ENCODE assay signal across 9 mouse cellular contexts in genomic region chr1:39702216-39703046, GRCm38 (mm10). TPM values are rescaled to one million over a fixed set of nuclear protein-coding genes. Genes with fewer than 3 reads are reported as not detected.
A peak's percentile ranks its signal among the peaks of the same experiment; 100 is the strongest.
DNase-seq lines count a peak whose midpoint lies in the region; ATAC-seq lines count a peak whose summit lies in the region.
"Had no signal": no experiment of that assay in that cellular context is flagged by ENCODE, and none has a peak within 500 bp of the region (broad histone marks: within the 10 kb centered on the region; RNA-seq: fewer than 3 reads in every experiment).

No protein-coding gene starts in this region.

- H3K9ac ChIP-seq in hindbrain, embryonic 16.5 days (ENCODE audit: low read depth, low read length): no peak overlapping the region
- no peak overlapping the region for H3K9ac ChIP-seq in embryonic facial prominence, embryonic 15.5 days
- H3K9ac ChIP-seq in midbrain, embryonic 13.5 days (replicated peaks): no peak overlapping the region

- no peaks in the 10 kb centered on the region for H3K27me3 ChIP-seq in hindbrain, embryonic 10.5 days (ENCODE audit: insufficient read depth, poor library complexity, severe bottlenecking)
- H3K27me3 ChIP-seq in hindbrain, embryonic 16.5 days (replicated peaks; ENCODE audit: control insufficient read depth, insufficient read depth, low read length): no peaks in the 10 kb centered on the region
- no peaks in the 10 kb centered on the region for H3K27me3 ChIP-seq in embryonic facial prominence, embryonic 15.5 days
- no peaks in the 10 kb centered on the region for H3K27me3 ChIP-seq in midbrain, embryonic 13.5 days

- peak overlapping the region; percentile 86 for H3K27ac ChIP-seq in hindbrain, embryonic 10.5 days
- H3K27ac ChIP-seq in hindbrain, embryonic 16.5 days (ENCODE audit: low read depth, low read length): no peak overlapping the region
- H3K27ac ChIP-seq in embryonic facial prominence, embryonic 15.5 days (replicated peaks): peak overlapping the region; percentile 85
- H3K27ac ChIP-seq in midbrain, embryonic 13.5 days: no peak overlapping the region
- H3K27ac ChIP-seq: macrophage had no signal

- ATAC-seq in hindbrain, embryonic 16.5 days: no peak
- no peak for ATAC-seq in embryonic facial prominence, embryonic 15.5 days (ENCODE audit: insufficient number of reproducible peaks, low FRiP score, low TSS enrichment, low read depth)
- peak; percentile 25; the same call in 1 of the 2 replicates for ATAC-seq in midbrain, embryonic 13.5 days

- peak; percentile 26 for DNase-seq in hindbrain, embryonic 10.5 days (ENCODE audit: low spot score)
- DNase-seq in embryo, embryonic 10.5 days (ENCODE audit: low spot score): peak; percentile 53
- no peak for DNase-seq in right cerebral cortex, postnatal 14 days
- no peak for DNase-seq in layer of hippocampus, adult 9-10 months (ENCODE audit: low spot score)
- no peak for DNase-seq in left cerebral cortex, adult 8-10 months (ENCODE audit: low spot score in 2 of 2)

- no peaks in the 10 kb centered on the region for H3K9me3 ChIP-seq in hindbrain, embryonic 10.5 days
- H3K9me3 ChIP-seq in hindbrain, embryonic 16.5 days (ENCODE audit: control insufficient read depth, low read length): no peaks in the 10 kb centered on the region
- H3K9me3 ChIP-seq in embryonic facial prominence, embryonic 15.5 days (replicated peaks): no peaks in the 10 kb centered on the region
- no peaks in the 10 kb centered on the region for H3K9me3 ChIP-seq in midbrain, embryonic 13.5 days

- no peaks in the 10 kb centered on the region for H3K36me3 ChIP-seq in hindbrain, embryonic 10.5 days
- H3K36me3 ChIP-seq in hindbrain, embryonic 16.5 days (ENCODE audit: control insufficient read depth, insufficient read depth, low read length): no peaks in the 10 kb centered on the region
- no peaks in the 10 kb centered on the region for H3K36me3 ChIP-seq in embryonic facial prominence, embryonic 15.5 days
- H3K36me3 ChIP-seq in midbrain, embryonic 13.5 days: no peaks in the 10 kb centered on the region

- no peak overlapping the region for H3K4me3 ChIP-seq in hindbrain, embryonic 10.5 days
- H3K4me3 ChIP-seq in hindbrain, embryonic 16.5 days (ENCODE audit: low read length): no peak overlapping the region
- no peak overlapping the region for H3K4me3 ChIP-seq in embryonic facial prominence, embryonic 15.5 days (replicated peaks)
- no peak overlapping the region for H3K4me3 ChIP-seq in midbrain, embryonic 13.5 days (replicated peaks)

- H3K4me1 ChIP-seq in hindbrain, embryonic 10.5 days (replicated peaks): peaks cover 51% of the 10 kb centered on the region
- peaks cover 17% of the 10 kb centered on the region for H3K4me1 ChIP-seq in hindbrain, embryonic 16.5 days (ENCODE audit: control insufficient read depth, insufficient read depth, low read depth, low read length)
- H3K4me1 ChIP-seq in embryonic facial prominence, embryonic 15.5 days: peaks cover 46% of the 10 kb centered on the region
- H3K4me1 ChIP-seq in midbrain, embryonic 13.5 days (replicated peaks): peaks cover 35% of the 10 kb centered on the region

- H3K4me2 ChIP-seq in hindbrain, embryonic 16.5 days (ENCODE audit: low read length): no peak overlapping the region
- H3K4me2 ChIP-seq in embryonic facial prominence, embryonic 15.5 days (replicated peaks): no peak overlapping the region
- H3K4me2 ChIP-seq in midbrain, embryonic 13.5 days (replicated peaks): no peak overlapping the region

- WGBS in hindbrain, embryonic 10.5 days: 26% methylated on average over 18 of the region's 18 CpGs
- WGBS in hindbrain, embryonic 16.5 days: 21% methylated on average over 18 of the region's 18 CpGs
- WGBS in embryonic facial prominence, embryonic 15.5 days: 12% methylated on average over 18 of the region's 18 CpGs
- 25% methylated on average over 18 of the region's 18 CpGs for WGBS in midbrain, embryonic 13.5 days

RNA-seq across cellular contexts. Expression of gene Rfx8, which starts 18.4 kb away (rescaled TPM):
- polyA plus RNA-seq in hindbrain, embryonic 10.5 days (2016; fragmentation: Nextera tagmentation; extraction: Ambion mirVana): 0.12 and 0.22 TPM in 2 replicates
- polyA plus RNA-seq in hindbrain, embryonic 16.5 days (2015; fragmentation: Nextera tagmentation; extraction: Ambion mirVana): 0.23 and 0.30 TPM in 2 replicates
- polyA plus RNA-seq in embryonic facial prominence, embryonic 15.5 days (2015; fragmentation: Nextera tagmentation; extraction: Ambion mirVana): 3.2 and 3.7 TPM in 2 replicates
- polyA plus RNA-seq in midbrain, embryonic 13.5 days (2015; fragmentation: Nextera tagmentation; extraction: Ambion mirVana): 0.13 and 0.28 TPM in 2 replicates
- total RNA-seq in left cerebral cortex, adult 8-10 months (2022): under 1 TPM in 2 of 4 experiments, not detected in 2; 0.17 to 0.32 TPM
- polyA plus RNA-seq: macrophage had no signal

RNA-seq across cellular contexts. Expression of gene Creg2, which starts 51.2 kb away (rescaled TPM):
- polyA plus RNA-seq in hindbrain, embryonic 10.5 days (2016; fragmentation: Nextera tagmentation; extraction: Ambion mirVana): 0.35 and 0.78 TPM in 2 replicates
- 9.4 and 12.5 TPM in 2 replicates for polyA plus RNA-seq in hindbrain, embryonic 16.5 days (2015; fragmentation: Nextera tagmentation; extraction: Ambion mirVana)
- 0.46 and 0.47 TPM in 2 replicates for polyA plus RNA-seq in embryonic facial prominence, embryonic 15.5 days (2015; fragmentation: Nextera tagmentation; extraction: Ambion mirVana)
- 3.7 and 3.8 TPM in 2 replicates for polyA plus RNA-seq in midbrain, embryonic 13.5 days (2015; fragmentation: Nextera tagmentation; extraction: Ambion mirVana)
- 10 to 100 TPM; 74.3 to 92.0 (median 82.8) TPM for total RNA-seq in left cerebral cortex, adult 8-10 months (2022)

Comparison
In these comparisons a context has a peak if more than half of its experiments do, and no peak if none do; other contexts are left out.
1. H3K27ac ChIP-seq: peak in hindbrain, embryonic 10.5 days (single experiment) and embryonic facial prominence, embryonic 15.5 days (single experiment); none in hindbrain, embryonic 16.5 days (single experiment) and midbrain, embryonic 13.5 days (single experiment).
2. DNase-seq: peak in hindbrain, embryonic 10.5 days (single experiment) and embryo, embryonic 10.5 days (single experiment); none in right cerebral cortex, postnatal 14 days (single experiment), layer of hippocampus, adult 9-10 months (single experiment) and left cerebral cortex, adult 8-10 months (0 of 2).